ENCODE assay signal across 14 mouse cellular contexts in genomic region chr7:126725667-126726066, GRCm38 (mm10).
"Had no signal": no experiment of that assay in that cellular context is flagged by ENCODE, and none has a peak within 500 bp of the region (broad histone marks: within the 10 kb centered on the region; RNA-seq: fewer than 3 reads in every experiment).

No protein-coding gene starts in this region.

- H3K27me3 ChIP-seq: liver, embryonic 15.5 days; neural tube, embryonic 12.5 days had no signal

- H3K27ac ChIP-seq: layer of hippocampus, adult 2 months; left cerebral cortex, adult 2 months; limb, embryonic 10.5 days; liver, embryonic 15.5 days; neural tube, embryonic 12.5 days had no signal

- DNase-seq: kidney, adult 18-20 months; kidney, postnatal 10 days; kidney, postnatal 4 days; lung, embryonic 14.5 days; midbrain, embryonic 14.5 days; retina, postnatal 1 day; right cerebral cortex, postnatal 14 days; thymus, postnatal 36 days had no signal

- H3K4me1 ChIP-seq: limb, embryonic 10.5 days; liver, embryonic 15.5 days; neural tube, embryonic 12.5 days had no signal

- H3K4me2 ChIP-seq: liver, embryonic 11.5 days; liver, embryonic 15.5 days; lung, embryonic 14.5 days; neural tube, embryonic 12.5 days had no signal

- H3K9me3 ChIP-seq: limb, embryonic 10.5 days; liver, embryonic 15.5 days; neural tube, embryonic 12.5 days had no signal

- H3K9ac ChIP-seq: liver, embryonic 15.5 days; lung, embryonic 14.5 days; neural tube, embryonic 12.5 days had no signal

- H3K36me3 ChIP-seq: limb, embryonic 10.5 days; liver, embryonic 15.5 days; neural tube, embryonic 12.5 days had no signal

- H3K4me3 ChIP-seq: layer of hippocampus, adult 2 months; left cerebral cortex, adult 2 months; limb, embryonic 10.5 days; liver, embryonic 15.5 days; neural tube, embryonic 12.5 days had no signal
